Mouse (Mus musculus): ENCODE results near the gene Gm29427.

- TF ChIP-seq CTCF (IDR thresholded peaks at IDR 0.05; ENCODE audit: control insufficient read depth, insufficient read depth, low read length) (no peak), POLR2A (IDR thresholded peaks at IDR 0.05; ENCODE audit: borderline replicate concordance, control insufficient read depth, low read depth, low read length) (no peak)
These were observed 44.1 kb upstream of the Gm29427 start for GRCm38 (mm10) chr1:130759689-130760088.

Measured in bone marrow, adult 2 months (tissue).